Mouse (Mus musculus) MEL (cell line): ENCODE results near the gene Slc9a3r2. TPM values are rescaled to one million over a fixed set of nuclear protein-coding genes. Genes with fewer than 3 reads are reported as not detected.

Source experiments
- DNase-seq: peaks from one replicate; pipeline ENCODE4 v3.0.0; 2011; ENCODE audit warnings: low read depth, low spot score
- H3K27ac ChIP-seq: 2 replicates; pipeline ENCODE4 v1.5.1; 2012; ENCODE audit warnings: low read depth, mild to moderate bottlenecking, control low read depth, low read length, moderate library complexity; ENCODE audit not compliant: control insufficient read depth
- H3K27me3 ChIP-seq, 2 experiments: fragments of 150-350 bp in 1 of 2; sonication (generic) in 1 of 2; 2 replicates each; pipeline ENCODE4 v1.6.1; 2012; ENCODE audit warnings: low read length in 2 of 2, mild to moderate bottlenecking in 2 of 2, improper control_type of control experiment in 1 of 2, moderate library complexity in 1 of 2; ENCODE audit not compliant: insufficient read depth in 2 of 2, control insufficient read depth in 1 of 2
- H3K36me3 ChIP-seq, 2 experiments: 2 replicates each; pipeline ENCODE4 v1.6.1; 2012 to 2014; ENCODE audit warnings: low read length in 2 of 2, improper control_type of control experiment in 1 of 2, inconsistent platforms in 1 of 2, mild to moderate bottlenecking in 1 of 2; ENCODE audit not compliant: insufficient read depth in 2 of 2, control insufficient read depth in 1 of 2
- H3K4me1 ChIP-seq, 2 experiments: fragments of 150-350 bp in 1 of 2; sonication (generic) in 1 of 2; 2 replicates each; pipeline ENCODE4 v1.6.1; 2012; ENCODE audit warnings: low read length in 2 of 2, improper control_type of control experiment in 1 of 2, mild to moderate bottlenecking in 1 of 2; ENCODE audit not compliant: insufficient read depth in 2 of 2, control insufficient read depth in 1 of 2
- H3K4me3 ChIP-seq, 2 experiments: fragments of 150-350 bp in 1 of 2; sonication (generic) in 1 of 2; 2 replicates each; pipeline ENCODE4 v1.5.1; 2012; ENCODE audit warnings: low read depth in 2 of 2, low read length in 2 of 2, mild to moderate bottlenecking in 2 of 2, moderate library complexity in 2 of 2, control low read depth in 1 of 2, improper control_type of control experiment in 1 of 2; ENCODE audit not compliant: control insufficient read depth in 1 of 2, insufficient read depth in 1 of 2
- H3K79me2 ChIP-seq: 2 replicates; pipeline ENCODE4 v1.6.1; 2012; ENCODE audit warnings: mild to moderate bottlenecking, low read length, moderate library complexity; ENCODE audit not compliant: control insufficient read depth, poor library complexity, insufficient read depth
- H3K9ac ChIP-seq: 2 replicates; pipeline ENCODE4 v1.6.1; 2012; ENCODE audit warnings: low read depth, mild to moderate bottlenecking, control low read depth, low read length, moderate library complexity; ENCODE audit not compliant: control insufficient read depth, poor library complexity, severe bottlenecking
- H3K9me3 ChIP-seq: fragments of 150-350 bp; sonication (generic); replicated peaks from 2 replicates; pipeline ENCODE4 v1.6.1; 2012; ENCODE audit warnings: mild to moderate bottlenecking, low read length, improper control_type of control experiment, moderate library complexity; ENCODE audit not compliant: insufficient read depth
- BHLHE40 ChIP-seq: IDR thresholded peaks from 2 replicates; pipeline ENCODE4 v1.6.1; 2012; ENCODE audit warnings: low read depth, mild to moderate bottlenecking, inconsistent platforms, low read length, improper control_type of control experiment, borderline replicate concordance
- CHD1 ChIP-seq: IDR thresholded peaks from 2 replicates; pipeline ENCODE4 v1.6.1; 2012; ENCODE audit warnings: low read depth, mild to moderate bottlenecking, inconsistent platforms, low read length, improper control_type of control experiment
- CHD2 ChIP-seq: IDR thresholded peaks from 2 replicates; pipeline ENCODE4 v1.6.1; 2011; ENCODE audit warnings: low read length, improper control_type of control experiment
- CTCF ChIP-seq, 3 experiments: IDR thresholded peaks in 2 of 3; conservative IDR thresholded peaks in 1 of 3; 2 replicates each; pipeline ENCODE4 v1.5.1; 2011 to 2012; ENCODE audit warnings: low read length in 3 of 3, low read depth in 2 of 3, mild to moderate bottlenecking in 2 of 3, improper control_type of control experiment in 1 of 3, inconsistent platforms in 1 of 3, mixed read lengths in 1 of 3, moderate library complexity in 1 of 3; ENCODE audit not compliant: control insufficient read depth in 1 of 3, insufficient read depth in 1 of 3, poor library complexity in 1 of 3, severe bottlenecking in 1 of 3
- ELF1 ChIP-seq: IDR thresholded peaks from 2 replicates; pipeline ENCODE4 v1.6.1; 2014; ENCODE audit warnings: low read depth, mild to moderate bottlenecking, inconsistent platforms, low read length, improper control_type of control experiment, moderate library complexity
- EP300 ChIP-seq, 2 experiments: IDR thresholded peaks; 2 replicates each; pipeline ENCODE4 v1.6.1; 2011; ENCODE audit warnings: improper control_type of control experiment in 2 of 2, low read length in 2 of 2, low read depth in 1 of 2, mild to moderate bottlenecking in 1 of 2
- GABPA ChIP-seq: IDR thresholded peaks from 2 replicates; pipeline ENCODE4 v1.6.1; 2012; ENCODE audit warnings: low read depth, mild to moderate bottlenecking, inconsistent platforms, low read length, improper control_type of control experiment, moderate library complexity
- HCFC1 ChIP-seq: IDR thresholded peaks from 2 replicates; pipeline ENCODE4 v1.6.1; 2012; ENCODE audit warnings: low read depth, mild to moderate bottlenecking, inconsistent platforms, low read length, improper control_type of control experiment, moderate library complexity
- KAT2A ChIP-seq: conservative IDR thresholded peaks from 2 replicates; pipeline ENCODE4 v1.6.1; 2012; ENCODE audit warnings: low read depth, low read length, improper control_type of control experiment, inconsistent platforms
- MAFK ChIP-seq: IDR thresholded peaks from 2 replicates; pipeline ENCODE4 v1.6.1; 2011; ENCODE audit warnings: low read depth, mild to moderate bottlenecking, low read length, improper control_type of control experiment, borderline replicate concordance
- MAX ChIP-seq: IDR thresholded peaks from 2 replicates; pipeline ENCODE4 v1.6.1; 2011; ENCODE audit warnings: low read length, improper control_type of control experiment
- MAZ ChIP-seq: IDR thresholded peaks from 2 replicates; pipeline ENCODE4 v1.6.1; 2012; ENCODE audit warnings: low read depth, mild to moderate bottlenecking, inconsistent platforms, low read length, improper control_type of control experiment
- MEF2A ChIP-seq: IDR thresholded peaks from 2 replicates; pipeline ENCODE4 v1.6.1; 2014; ENCODE audit warnings: low read depth, mild to moderate bottlenecking, inconsistent platforms, low read length, improper control_type of control experiment; ENCODE audit not compliant: poor library complexity, insufficient replicate concordance, severe bottlenecking; ENCODE audit errors: extremely low read depth
- MXI1 ChIP-seq: IDR thresholded peaks from 2 replicates; pipeline ENCODE4 v1.6.1; 2011; ENCODE audit warnings: mild to moderate bottlenecking, low read depth, low read length, improper control_type of control experiment
- MYB ChIP-seq: IDR thresholded peaks from 2 replicates; pipeline ENCODE4 v1.6.1; 2011; ENCODE audit warnings: mild to moderate bottlenecking, low read depth, low read length, improper control_type of control experiment
- MYC ChIP-seq: IDR thresholded peaks from 2 replicates; pipeline ENCODE4 v1.6.1; 2011; ENCODE audit warnings: low read depth, mild to moderate bottlenecking, low read length, improper control_type of control experiment, moderate library complexity
- NELFE ChIP-seq: IDR thresholded peaks from 2 replicates; pipeline ENCODE4 v1.6.1; 2011; ENCODE audit warnings: low read depth, low read length, improper control_type of control experiment
- NRF1 ChIP-seq: IDR thresholded peaks from 2 replicates; pipeline ENCODE4 v1.6.1; 2014; ENCODE audit warnings: low read depth, mild to moderate bottlenecking, inconsistent platforms, low read length, improper control_type of control experiment, moderate library complexity; ENCODE audit not compliant: poor library complexity, insufficient read depth, severe bottlenecking
- POLR2A ChIP-seq, 2 experiments: IDR thresholded peaks; 2 replicates each; pipeline ENCODE4 v1.6.1; 2011 to 2012; ENCODE audit warnings: low read length in 2 of 2, mild to moderate bottlenecking in 2 of 2, control low read depth in 1 of 2, improper control_type of control experiment in 1 of 2, low read depth in 1 of 2, moderate library complexity in 1 of 2; ENCODE audit not compliant: control insufficient read depth in 1 of 2, insufficient read depth in 1 of 2, poor library complexity in 1 of 2
- SIN3A ChIP-seq: IDR thresholded peaks from 2 replicates; pipeline ENCODE4 v1.6.1; 2012; ENCODE audit warnings: low read length, improper control_type of control experiment, inconsistent platforms
- SMC3 ChIP-seq: IDR thresholded peaks from 2 replicates; pipeline ENCODE4 v1.6.1; 2011; ENCODE audit warnings: low read depth, low read length, improper control_type of control experiment
- TAL1 ChIP-seq: IDR thresholded peaks from 2 replicates; pipeline ENCODE4 v1.6.1; 2012; ENCODE audit warnings: mild to moderate bottlenecking, inconsistent platforms, low read length, moderate library complexity, mixed read lengths
- TBP ChIP-seq: IDR thresholded peaks from 2 replicates; pipeline ENCODE4 v1.8.0; 2011; ENCODE audit warnings: low read depth, low read length, improper control_type of control experiment
- TCF12 ChIP-seq: IDR thresholded peaks from 2 replicates; pipeline ENCODE4 v1.6.1; 2014; ENCODE audit warnings: low read depth, mild to moderate bottlenecking, inconsistent platforms, low read length, improper control_type of control experiment, moderate library complexity
- UBTF ChIP-seq: IDR thresholded peaks from 2 replicates; pipeline ENCODE4 v1.6.1; 2012; ENCODE audit warnings: low read depth, mild to moderate bottlenecking, inconsistent platforms, low read length, improper control_type of control experiment, moderate library complexity, borderline replicate concordance; ENCODE audit not compliant: insufficient read depth
- USF1 ChIP-seq: IDR thresholded peaks from 2 replicates; pipeline ENCODE4 v1.6.1; 2014; ENCODE audit warnings: low read depth, mild to moderate bottlenecking, inconsistent platforms, low read length, improper control_type of control experiment, moderate library complexity
- ZMIZ1 ChIP-seq: IDR thresholded peaks from 2 replicates; pipeline ENCODE4 v1.6.1; 2012; ENCODE audit warnings: low read depth, mild to moderate bottlenecking, inconsistent platforms, low read length, improper control_type of control experiment, moderate library complexity
- ZNF384 ChIP-seq: IDR thresholded peaks from 2 replicates; pipeline ENCODE4 v1.6.1; 2012; ENCODE audit warnings: low read depth, mild to moderate bottlenecking, inconsistent platforms, low read length, improper control_type of control experiment
- polyA plus RNA-seq, 2 experiments: library from polyadenylated mRNA; stranded (reverse) in 1 of 2; unstranded in 1 of 2; fragments of >175 nt in 1 of 2; fragments of >200 nt in 1 of 2; gene quantifications; 2 replicates each; pipeline versions ENCODE4 v1.2.1 to v1.2.4; 2012; ENCODE audit warnings: low replicate concordance in 2 of 2, low read depth in 1 of 2; ENCODE audit not compliant: insufficient read length in 2 of 2, insufficient read depth in 1 of 2, missing spikeins in 1 of 2
- total RNA-seq: library from RNA; depleted of rRNA; stranded (reverse); fragments of 300-350 nt; gene quantifications from 2 replicates; pipeline ENCODE4 v1.2.3, GENCODE M21; 2012

Slc9a3r2 gene
- total and polyA plus RNA-seq, 3 experiments = 0.96 to 3.5 TPM; not detected in 1

GRCm38 (mm10) chr17:24687599-24687998 lies 37.5 kb upstream of the Slc9a3r2 start:
- no peak for TF ChIP-seq BHLHE40
- no peak for TF ChIP-seq MAX
- no peak for TF ChIP-seq CHD2
- no peak for TF ChIP-seq NRF1
- TF ChIP-seq EP300 (IDR thresholded peaks at IDR 0.05; ENCODE audit: low read depth in 1 of 2, low read length in 2 of 2) = no peak
- no peak for TF ChIP-seq MYC
- TF ChIP-seq ZMIZ1 = no peak
- TF ChIP-seq UBTF = no peak
- no peak for TF ChIP-seq USF1
- TF ChIP-seq MAFK = no peak
- no peak for TF ChIP-seq MEF2A
- no peak for TF ChIP-seq MYB
- no peak for TF ChIP-seq HCFC1
- no peak for TF ChIP-seq CHD1
- TF ChIP-seq NELFE = no peak
- no peak for TF ChIP-seq GABPA
- TF ChIP-seq ZNF384 = no peak
- no peak for TF ChIP-seq TAL1
- TF ChIP-seq MAZ = no peak
- no peak for TF ChIP-seq SIN3A
- Histone ChIP-seq H3K79me2 (no peaks in the 10 kb centered on the region), H3K4me3 (peak overlapping the region; percentile 61 to 64), H3K9me3 (no peaks in the 10 kb centered on the region), H3K36me3 (peaks cover 0 to 3% of the 10 kb centered on the region in 2 experiments; a peak in 1 of 4 replicates), H3K27ac (peak overlapping the region; percentile 71), H3K27me3 (no peaks in the 10 kb centered on the region), H3K4me1 (peaks cover 0 to 12% of the 10 kb centered on the region in 2 experiments; a peak in 3 of 4 replicates), H3K9ac (peak overlapping the region; percentile 57)
- no peak for DNase-seq

GRCm38 (mm10) chr17:24687146-24687595 lies 37.0 kb upstream of the Slc9a3r2 start:
- H3K4me1 ChIP-seq = peaks cover 0 to 12% of the 10 kb centered on the region in 2 experiments; a peak in 3 of 4 replicates
- peak overlapping the region; percentile 61 to 64 for H3K4me3 ChIP-seq
- DNase-seq = peak; percentile 88
- peak; percentile 49; the same call in 1 of the 2 replicates for TF ChIP-seq MXI1
- peak; percentile 69 for TF ChIP-seq ELF1
- TF ChIP-seq POLR2A (IDR thresholded peaks at IDR 0.05; ENCODE audit: control insufficient read depth in 1 of 2, insufficient read depth in 1 of 2, low read depth in 1 of 2, low read length in 2 of 2, poor library complexity in 1 of 2) = peak in 1 of 2 experiments; percentile 43; a peak in 1 of 4 replicates
- TF ChIP-seq HCFC1 = no peak
- TF ChIP-seq USF1 = 0 out of 2 replicates have a peak, but pooled peaks have one; percentile 3
- no peak for TF ChIP-seq KAT2A
- peak; percentile 90 for TF ChIP-seq ZNF384
- no peak for TF ChIP-seq CHD1
- no peak for TF ChIP-seq CTCF (IDR thresholded peaks at IDR 0.05 in 2 of 3, conservative IDR thresholded peaks at IDR 0.05 in 1 of 3; ENCODE audit: control insufficient read depth in 1 of 3, insufficient read depth in 1 of 3, low read depth in 2 of 3, low read length in 3 of 3, poor library complexity in 1 of 3, severe bottlenecking in 1 of 3)
- no peak for TF ChIP-seq SMC3
- peak; percentile 18; the same call in 1 of the 2 replicates for TF ChIP-seq TCF12
- no peak for TF ChIP-seq GABPA
- peak; percentile 26; the same call in 1 of the 2 replicates for TF ChIP-seq NELFE
- TF ChIP-seq MEF2A = no peak
- TF ChIP-seq TBP = peak; percentile 43; the same call in 1 of the 2 replicates
- TF ChIP-seq SIN3A = peak; percentile 56
- no peak for TF ChIP-seq MAZ
- H3K79me2 ChIP-seq = no peaks in the 10 kb centered on the region
- H3K9ac ChIP-seq = peak overlapping the region; percentile 57
- H3K36me3 ChIP-seq = peaks cover 0 to 3% of the 10 kb centered on the region in 2 experiments; a peak in 1 of 4 replicates
- peak overlapping the region; percentile 71 for H3K27ac ChIP-seq
- H3K9me3 ChIP-seq = no peaks in the 10 kb centered on the region
- no peaks in the 10 kb centered on the region for H3K27me3 ChIP-seq
